Mouse (Mus musculus) testis, adult 2 months (tissue): ENCODE measurements around the gene Prtg.

ENCODE experiments used
- CTCF ChIP-seq: fragments of 200-500 bp; IDR thresholded peaks from 2 replicates; pipeline ENCODE4 v1.5.1; 2012; ENCODE audit warnings: low read depth, mild to moderate bottlenecking, inconsistent platforms, low read length, moderate library complexity; ENCODE audit not compliant: control insufficient read depth, insufficient read depth, insufficient replicate concordance
- POLR2A ChIP-seq: fragments of 200-500 bp; IDR thresholded peaks from 2 replicates; pipeline ENCODE4 v1.6.1; 2012; ENCODE audit warnings: low read depth, mild to moderate bottlenecking, inconsistent platforms, low read length, moderate library complexity; ENCODE audit not compliant: control insufficient read depth

- TF ChIP-seq CTCF (no peak), POLR2A (no peak)
These were observed 54.6 kb downstream of the Prtg start for GRCm38 (mm10) chr9:72861235-72861634.
